Mouse (Mus musculus) thymus, postnatal 0 days (tissue): ENCODE results near the gene Lipt1. TPM values are rescaled to one million over a fixed set of nuclear protein-coding genes. Genes with fewer than 3 reads are reported as not detected.

Experiments used
- DNase-seq: peaks from one replicate; pipeline ENCODE4 v3.0.0-alpha.2; 2015; ENCODE audit warnings: low spot score
- polyA plus RNA-seq: library from polyadenylated mRNA; unstranded; fragments of >200 nt; fragmentation: Nextera tagmentation; extraction: Ambion mirVana; gene quantifications from 2 replicates; pipeline ENCODE4 v1.2.1, GENCODE M21; 2015

Gene Lipt1
- polyA plus RNA-seq, 1 experiment from 2014 or later, result 5.7 TPM

DNA sequence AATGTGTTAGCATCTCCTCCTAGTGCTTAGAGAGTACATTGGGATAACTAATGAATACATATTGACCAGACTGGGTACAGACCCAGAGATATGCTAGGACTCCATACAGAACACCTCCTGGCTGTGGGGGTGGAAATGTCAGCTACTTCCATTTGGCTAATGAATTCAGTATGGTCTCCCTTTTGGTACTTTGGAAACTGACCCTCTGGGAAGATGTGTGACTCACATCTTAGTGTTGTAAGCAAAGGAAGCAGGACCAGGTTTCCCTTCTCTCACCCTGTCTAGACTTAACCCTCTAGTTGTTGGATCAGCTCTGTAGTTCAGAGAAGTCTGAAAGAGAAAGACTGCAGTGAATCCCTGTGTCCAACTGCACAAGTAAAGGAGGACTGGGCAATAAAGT is 23.1 kb downstream of the Lipt1 start:
- DNase-seq, result no peak

DNA sequence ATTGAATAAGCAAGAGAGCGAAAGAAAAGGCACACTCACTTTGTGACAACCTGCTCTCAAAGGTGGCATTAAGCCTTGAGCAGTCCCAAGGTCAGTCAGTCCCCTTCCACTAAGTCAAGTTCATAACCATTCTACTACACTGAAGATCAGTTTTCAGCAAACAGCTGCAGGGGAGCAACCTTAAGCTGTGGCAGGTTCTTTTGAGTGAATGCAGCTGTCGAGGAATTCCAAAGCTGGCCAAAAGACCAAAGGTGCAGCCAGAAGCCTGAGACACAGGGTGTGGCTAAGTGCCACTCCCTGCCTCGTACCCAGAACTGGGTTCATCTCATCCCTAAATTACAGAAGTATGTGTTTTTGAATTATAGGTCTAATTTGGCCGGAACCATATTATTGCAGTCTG is 28.3 kb downstream of the Lipt1 start:
- DNase-seq, result no peak

DNA sequence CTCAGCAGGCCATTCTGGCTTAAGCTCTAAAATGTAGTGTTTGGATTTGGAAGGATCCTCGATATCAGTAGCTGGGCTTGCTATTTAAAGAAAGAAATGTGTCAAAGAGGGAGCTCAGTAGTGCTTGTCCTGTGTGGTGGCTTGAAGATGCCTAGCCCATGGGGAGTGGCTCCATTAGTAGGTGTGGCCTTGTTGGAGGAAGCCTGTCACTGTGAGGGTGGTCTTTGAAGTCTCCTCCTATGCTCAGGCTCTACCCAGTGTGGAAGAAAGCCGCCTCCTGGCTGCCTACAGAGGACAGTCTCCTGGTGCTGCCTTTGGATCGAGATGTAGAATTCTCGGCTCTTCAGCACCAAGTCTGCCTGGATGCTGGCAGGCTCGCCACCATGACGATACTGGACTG is 28.8 kb downstream of the Lipt1 start:
- DNase-seq, result no peak

DNA sequence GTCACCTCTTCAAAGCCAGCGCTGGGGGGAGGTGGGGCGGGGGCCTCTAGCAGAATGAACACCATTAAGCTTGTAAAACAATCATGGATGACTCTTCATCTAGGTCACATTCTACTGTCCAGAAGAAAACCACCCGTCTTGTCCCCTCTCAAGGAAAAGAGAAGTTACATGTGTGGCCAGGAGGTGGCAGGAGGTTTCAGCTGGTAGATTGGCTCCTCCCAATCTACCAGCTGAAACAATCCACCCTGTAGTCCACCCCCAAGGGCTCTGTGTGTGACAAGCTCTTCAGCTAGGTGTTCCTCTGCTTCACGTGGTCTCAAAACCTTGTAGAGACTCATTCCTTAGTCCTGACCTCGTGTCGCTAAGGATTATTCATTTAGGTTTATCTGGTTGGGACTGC is 31.6 kb downstream of the Lipt1 start:
- DNase-seq, result peak; percentile 8

DNA sequence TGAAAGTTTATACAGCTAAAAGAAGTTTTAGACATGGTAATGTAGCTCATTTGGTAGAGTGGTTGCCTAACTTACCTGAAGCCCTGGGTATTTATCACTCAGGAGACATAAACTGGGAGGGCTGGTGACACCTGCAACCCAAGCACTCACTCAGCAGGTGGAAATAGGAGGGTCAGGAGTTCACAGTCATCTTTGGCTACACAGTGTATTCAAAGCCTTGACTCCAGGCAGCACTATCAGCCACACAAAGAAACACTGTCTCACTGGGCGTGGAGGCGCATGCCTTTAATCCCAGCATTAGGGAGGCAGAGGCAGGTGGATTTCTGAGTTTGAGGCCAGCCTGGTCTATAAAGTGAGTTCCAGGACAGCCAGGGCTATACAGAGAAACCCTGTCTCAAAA is 41.2 kb downstream of the Lipt1 start:
- no peak for DNase-seq

DNA sequence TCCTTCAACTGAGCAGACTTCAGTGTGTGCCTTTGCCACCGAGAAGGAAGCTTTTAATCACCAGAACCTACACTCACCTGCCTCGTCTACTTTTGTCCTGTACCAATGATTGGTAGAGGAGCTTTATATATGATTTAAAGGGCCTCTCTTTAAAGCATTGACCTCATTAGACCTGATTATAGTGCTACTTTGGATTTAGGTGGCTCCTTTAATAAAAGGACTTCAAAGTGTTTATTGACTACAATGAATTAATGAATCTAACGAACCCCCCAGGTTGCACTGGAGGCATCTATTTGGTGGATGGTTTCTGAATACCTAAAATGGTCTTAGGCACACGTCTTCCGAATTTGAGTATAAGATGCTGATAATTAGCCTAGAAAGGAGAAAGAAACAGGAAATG is 44.9 kb downstream of the Lipt1 start, which contains the start of gene Lyg2:
Gene Lyg2 (minus strand): TSS at position 101 of the 400 bp plus-strand sequence.
- DNase-seq, result no peak

DNA sequence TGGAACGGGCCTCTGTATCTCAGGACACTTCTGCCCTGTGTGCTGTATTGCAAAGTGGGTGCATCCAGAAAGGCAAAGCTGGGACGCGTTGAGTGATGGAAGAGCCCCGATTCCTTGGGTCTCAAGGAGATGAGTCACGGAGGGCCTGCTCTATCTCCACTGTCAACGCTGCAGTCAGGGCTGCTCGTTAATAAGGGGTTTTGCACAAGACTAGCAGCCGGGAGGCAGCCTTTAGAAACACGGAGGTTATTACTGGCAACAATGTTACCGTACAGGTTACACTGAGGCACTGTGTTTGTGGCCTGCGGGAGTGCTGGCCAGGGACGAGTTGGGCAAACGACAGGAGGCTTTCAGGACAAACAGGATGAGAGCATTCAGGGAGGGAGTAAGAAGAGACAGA is 46.1 kb downstream of the Lipt1 start:
- DNase-seq, result no peak

DNA sequence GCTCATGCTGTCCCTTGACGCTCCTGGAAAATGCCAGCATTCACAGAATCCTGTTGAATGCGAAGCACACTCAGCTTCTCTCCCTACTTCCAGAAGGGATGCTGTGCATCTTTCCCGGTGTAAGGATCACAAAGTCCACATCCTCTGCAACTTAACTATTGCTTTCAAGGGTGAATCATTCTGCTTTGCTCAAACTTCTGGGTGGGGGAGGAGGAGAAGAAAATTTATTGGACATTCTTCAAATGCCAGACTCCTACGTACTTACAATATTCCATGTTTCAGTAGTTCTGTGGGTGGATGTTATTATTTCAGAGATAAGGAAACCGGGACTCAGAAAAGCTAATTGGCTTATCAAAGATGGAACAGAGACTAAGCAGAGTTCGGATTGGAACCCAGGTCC is 46.6 kb downstream of the Lipt1 start:
- no peak for DNase-seq

DNA sequence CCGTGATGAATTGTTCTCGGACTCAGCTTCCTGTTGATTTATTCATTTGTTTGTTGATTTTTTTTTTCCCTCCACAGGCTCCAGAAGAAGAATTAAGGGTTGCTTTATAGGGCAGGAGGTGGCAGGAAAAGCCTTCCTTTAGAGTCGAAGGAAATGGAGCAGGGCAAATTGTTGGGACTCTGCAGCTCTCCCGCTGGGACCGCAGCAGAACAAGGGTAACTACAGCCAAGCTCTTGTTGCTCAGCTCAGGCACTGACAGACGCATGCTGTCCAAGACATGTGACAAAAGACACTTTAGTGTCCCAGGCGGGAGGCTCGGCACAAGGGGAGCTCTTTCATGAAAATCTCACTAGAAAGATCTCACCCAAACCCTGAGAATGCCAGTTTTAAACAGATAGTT is 51.0 kb downstream of the Lipt1 start:
- no peak for DNase-seq

Other genes with a start within 250 kb of the Lipt1 start
- 10.7 and 12.5 TPM in 2 replicates for gene 2010300C02Rik, start 151.7 kb upstream of the Lipt1 start, polyA plus RNA-seq
- 7.1 and 8.0 TPM in 2 replicates for gene Tsga10, start 5.3 kb upstream of the Lipt1 start, polyA plus RNA-seq
- gene Mitd1, start 18.7 kb downstream of the Lipt1 start, polyA plus RNA-seq, result 54.6 and 56.0 TPM in 2 replicates
- 318 and 335 TPM in 2 replicates for gene Mrpl30, start 18.7 kb downstream of the Lipt1 start, polyA plus RNA-seq
- gene Lyg2, start 44.8 kb downstream of the Lipt1 start, polyA plus RNA-seq, result 0.22 and 0.25 TPM in 2 replicates
- gene Lyg1, start 86.0 kb downstream of the Lipt1 start, polyA plus RNA-seq, result 0.30 and 0.59 TPM in 2 replicates
- gene Txndc9, start 126.2 kb downstream of the Lipt1 start, polyA plus RNA-seq, result 149 and 150 TPM in 2 replicates
- 21.6 and 23.7 TPM in 2 replicates for gene Eif5b, start 126.3 kb downstream of the Lipt1 start, polyA plus RNA-seq